Mouse (Mus musculus) CH12F3 (cell line): ENCODE results near the gene Kdm4c.
"Not testable (repeated sequence)": the region's sequence is repeated elsewhere in the genome, so short reads cannot be mapped to it uniquely, and the experiment has no call there.

Experiments
- in situ Hi-C: fragments of 300-500 bp; cut with MboI; formaldehyde crosslinking; loops from 2 replicates; pipeline ENCODE4 v1.14.3; 2020; ENCODE audit warnings: low sequenced_read_pairs

Kdm4c gene

GRCm38 (mm10) chr4:74305315-74306105, 63.2 kb downstream of the Kdm4c start:
- in situ Hi-C loops, result no loop called here

- in situ Hi-C loops, result no loop called here
These were observed 68.8 kb downstream of the Kdm4c start for GRCm38 (mm10) chr4:74311135-74311534.

DNA sequence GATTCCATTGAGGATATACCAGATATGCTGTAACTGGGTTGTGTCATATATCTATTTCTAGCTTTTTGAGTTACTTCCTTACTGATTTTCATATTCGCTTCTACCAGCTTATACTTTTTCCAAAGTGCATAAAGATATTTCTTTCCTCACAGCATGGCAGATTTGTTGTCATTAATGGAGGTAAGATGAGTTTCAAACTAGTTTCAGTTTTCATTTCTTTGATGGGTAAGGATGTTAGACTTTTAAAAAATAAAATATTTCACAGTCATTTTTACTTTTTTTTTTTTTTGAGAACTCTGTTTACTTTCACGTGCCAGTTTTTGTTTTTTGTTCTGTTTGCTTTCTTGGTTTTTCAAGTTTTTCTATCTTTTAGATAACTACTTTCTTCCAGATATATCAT, 70.6 kb downstream of the Kdm4c start:
- in situ Hi-C loops, result no loop called here

DNA sequence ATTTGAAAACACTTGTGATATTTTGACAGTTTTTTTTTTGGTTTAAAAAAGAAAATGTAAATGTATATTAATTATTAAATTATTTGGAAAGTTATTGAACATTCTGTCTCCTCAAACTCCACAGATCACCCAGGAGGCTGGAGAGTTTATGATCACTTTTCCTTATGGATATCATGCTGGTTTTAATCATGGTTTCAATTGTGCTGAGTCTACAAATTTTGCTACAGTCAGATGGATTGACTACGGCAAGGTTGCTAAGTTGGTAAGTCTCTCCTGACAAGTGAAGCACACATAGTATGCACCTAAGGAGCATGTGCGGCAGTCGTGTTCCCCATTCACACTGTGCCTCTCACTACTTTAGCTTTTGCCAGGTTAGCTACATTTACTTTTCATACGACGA, 73.1 kb downstream of the Kdm4c start:
- in situ Hi-C loops, result no loop called here

DNA sequence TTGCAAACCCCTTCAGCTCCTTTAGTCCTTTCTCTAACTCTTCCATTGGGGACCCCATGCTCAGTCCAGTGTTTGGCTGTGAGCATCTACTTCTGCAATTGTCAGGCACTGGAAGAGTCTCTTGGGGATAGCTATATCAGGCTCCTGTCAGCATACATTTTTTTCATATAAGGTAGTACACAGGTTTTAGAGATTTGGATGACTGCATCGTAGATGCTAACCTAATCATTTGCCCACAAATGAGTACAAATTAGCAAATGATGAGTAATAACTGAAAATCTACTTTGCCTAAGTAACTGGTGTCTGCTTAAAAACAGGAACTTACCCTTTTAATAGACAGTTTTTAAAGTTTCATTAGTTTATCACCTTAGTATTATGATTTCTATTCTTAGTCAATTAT, 77.0 kb downstream of the Kdm4c start:
- in situ Hi-C loops, result no loop called here

DNA sequence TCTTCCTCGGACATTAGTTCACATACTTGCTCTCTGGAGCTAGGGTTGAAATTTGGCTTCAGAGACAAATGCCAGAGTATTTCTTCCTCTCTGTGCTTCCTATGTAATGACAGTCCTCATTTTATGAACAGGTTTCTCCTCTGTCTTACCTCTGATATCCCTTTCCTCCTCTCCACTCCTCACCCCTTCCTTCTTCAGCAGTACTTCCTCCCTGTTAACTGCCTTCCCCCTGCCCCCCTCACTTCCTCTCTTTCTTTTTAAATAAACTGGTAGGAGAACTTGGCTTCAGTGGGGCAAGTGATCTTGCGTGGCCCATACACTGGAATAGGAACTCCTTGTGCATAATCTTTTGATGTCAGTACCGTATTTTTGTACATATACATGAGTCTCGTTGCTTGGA, 115.2 kb downstream of the Kdm4c start:
- in situ Hi-C loops, result no loop called here

GRCm38 (mm10) chr4:74360274-74360673, 118.0 kb downstream of the Kdm4c start:
- in situ Hi-C loops, result no loop called here

- in situ Hi-C loops, result no loop called here
These were observed 144.3 kb downstream of the Kdm4c start for GRCm38 (mm10) chr4:74386583-74386982.

- in situ Hi-C loops, result no loop called here
These were observed 150.9 kb downstream of the Kdm4c start for GRCm38 (mm10) chr4:74393162-74393561.

DNA sequence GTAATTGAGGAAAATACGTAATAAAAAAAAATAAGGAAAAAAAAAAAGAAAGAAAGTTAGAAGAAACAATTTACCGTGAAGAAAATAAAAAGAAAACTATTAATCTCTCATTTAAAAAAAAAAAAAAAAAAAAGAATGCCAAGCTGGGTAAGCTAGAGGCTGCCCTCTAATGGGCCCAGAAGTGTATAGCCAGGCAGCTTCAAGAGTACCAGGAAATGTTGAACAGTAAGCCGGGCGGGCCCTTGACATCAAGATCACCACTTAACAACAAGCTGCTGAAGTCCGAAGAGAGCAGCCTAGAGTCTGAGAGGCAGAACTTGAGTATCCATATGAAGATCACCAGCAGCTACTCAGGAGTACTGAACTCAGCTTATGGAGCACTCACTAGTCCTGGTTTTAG, 154.3 kb downstream of the Kdm4c start:
- in situ Hi-C loops, result no loop called here

DNA sequence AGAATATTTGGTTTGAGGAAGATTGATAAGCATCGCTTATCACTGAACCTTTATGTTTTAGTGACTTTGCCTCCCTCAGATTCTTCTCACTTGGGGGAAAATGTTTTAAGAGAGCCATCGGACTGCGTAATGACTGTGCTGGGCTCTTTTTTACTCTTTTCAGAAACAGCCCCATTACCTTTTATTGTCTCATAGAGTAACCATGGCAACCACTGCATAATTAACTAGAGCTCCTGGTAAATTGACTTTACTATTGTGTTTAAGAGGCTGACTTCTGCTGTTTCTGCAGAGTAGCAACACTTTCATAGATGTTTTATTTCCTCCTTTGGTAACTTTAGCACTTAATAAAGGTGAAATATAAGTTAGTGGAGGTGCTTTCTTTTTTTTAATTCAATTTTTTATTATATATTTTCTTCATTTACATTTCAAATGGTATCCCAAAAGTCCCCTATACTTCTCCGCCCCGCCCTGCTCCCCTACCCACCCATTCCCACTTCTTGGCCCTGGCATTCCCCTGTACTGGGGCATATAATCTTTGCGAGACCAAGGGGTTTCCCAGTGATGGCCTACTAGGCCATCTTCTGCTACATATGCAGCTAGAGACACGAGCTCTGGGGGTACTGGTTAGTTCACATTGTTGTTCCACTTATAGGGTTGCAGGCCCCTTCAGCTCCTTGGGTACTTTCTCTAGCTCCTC, 159.5 kb downstream of the Kdm4c start:
- in situ Hi-C loops, result not testable (repeated sequence)

- in situ Hi-C loops, result no loop called here
These were observed 166.4 kb downstream of the Kdm4c start for GRCm38 (mm10) chr4:74408731-74409130.

GRCm38 (mm10) chr4:74419794-74420193, 177.5 kb downstream of the Kdm4c start:
- in situ Hi-C loops, result no loop called here
